Mouse (Mus musculus): Measurements from ENCODE around the gene Olfr549.

GRCm38 (mm10) chr7:102508066-102508465 lies 41.6 kb upstream of the Olfr549 start:
- TF ChIP-seq CTCF (IDR thresholded peaks at IDR 0.05; ENCODE audit: insufficient read depth, low read length) (no peak), POLR2A (IDR thresholded peaks at IDR 0.05; ENCODE audit: borderline replicate concordance, extremely low read depth, low read depth, low read length) (no peak)
